Mouse (Mus musculus) hindbrain, embryonic 14.5 days (tissue): ENCODE results near the gene Mmp10. TPM values are rescaled to one million over a fixed set of nuclear protein-coding genes. Genes with fewer than 3 reads are reported as not detected.

Experiments used
- ATAC-seq: fragments of 200-750 bp; cut with Nextera tagmentation; 2 replicates; pipeline ENCODE4 v1.8.0; 2017; ENCODE audit warnings: moderate number of reproducible peaks, mild to moderate bottlenecking, moderate TSS enrichment, moderate library complexity; ENCODE audit not compliant: low FRiP score
- DNase-seq: peaks from one replicate; pipeline ENCODE4 v3.0.0-alpha.2; 2015; ENCODE audit warnings: low spot score
- H3K27ac ChIP-seq: fragments of 300-500 bp; sonication (generic); 2 replicates; pipeline ENCODE4 v1.5.1; 2014; ENCODE audit warnings: mild to moderate bottlenecking, moderate library complexity
- H3K27me3 ChIP-seq: fragments of 300-500 bp; sonication (generic); 2 replicates; pipeline ENCODE4 v1.6.1; 2014; ENCODE audit warnings: mild to moderate bottlenecking, low read length, mixed read lengths; ENCODE audit not compliant: control insufficient read depth, insufficient read depth
- H3K36me3 ChIP-seq: fragments of 300-500 bp; sonication (generic); replicated peaks from 2 replicates; pipeline ENCODE4 v1.6.1; 2014; ENCODE audit not compliant: control insufficient read depth, insufficient read depth
- H3K4me1 ChIP-seq: fragments of 300-500 bp; sonication (generic); replicated peaks from 2 replicates; pipeline ENCODE4 v1.6.1; 2014; ENCODE audit warnings: antibody characterized with exemption, low read length, mixed read lengths; ENCODE audit not compliant: control insufficient read depth, insufficient read depth
- H3K4me2 ChIP-seq: fragments of 300-500 bp; sonication (generic); replicated peaks from 2 replicates; pipeline ENCODE4 v1.6.1; 2014; ENCODE audit warnings: mild to moderate bottlenecking, moderate library complexity
- H3K4me3 ChIP-seq: fragments of 300-500 bp; sonication (generic); replicated peaks from 2 replicates; pipeline ENCODE4 v1.5.1; 2014; ENCODE audit warnings: mild to moderate bottlenecking, low read length
- H3K9ac ChIP-seq: fragments of 300-500 bp; sonication (generic); 2 replicates; pipeline ENCODE4 v1.6.1; 2014
- H3K9me3 ChIP-seq: fragments of 300-500 bp; sonication (generic); 2 replicates; pipeline ENCODE4 v1.6.1; 2016; ENCODE audit warnings: low read length; ENCODE audit not compliant: control insufficient read depth
- WGBS: fragments of 180-500 bp; shearing (Covaris S2); extraction: QIAGEN DNeasy Blood & Tissue Kit; methylation state at CpG from one replicate; pipeline ENCODE4 v1.1.7; 2014; 5-methylcytosine and 5-hydroxymethylcytosine counted together
- polyA plus RNA-seq: library from polyadenylated mRNA; unstranded; fragments of >200 nt; fragmentation: Nextera tagmentation; extraction: Ambion mirVana; gene quantifications from 2 replicates; pipeline ENCODE4 v1.2.1, GENCODE M21; 2014

The Mmp10 gene
- not detected in 2 replicates for polyA plus RNA-seq

- ATAC-seq (no peak), DNase-seq (no peak)
- no peaks in the 10 kb centered on the region for H3K36me3 ChIP-seq
- no peak within 1 kb of the TSS for H3K27ac ChIP-seq
- no peak within 1 kb of the TSS for H3K4me3 ChIP-seq
- no peaks in the 10 kb centered on the region for H3K9me3 ChIP-seq
- no peaks in the 10 kb centered on the region for H3K4me1 ChIP-seq
- WGBS = 91% methylated on average over 3 of the region's 3 CpGs
- no peak within 1 kb of the TSS for H3K4me2 ChIP-seq
- H3K9ac ChIP-seq = no peak within 1 kb of the TSS
- H3K27me3 ChIP-seq = no peaks in the 10 kb centered on the region
These were observed at the start of gene Mmp10 for GRCm38 (mm10) chr9:7502051-7502450. Gene Mmp10 (plus strand): TSS chr9:7502352.

DNA sequence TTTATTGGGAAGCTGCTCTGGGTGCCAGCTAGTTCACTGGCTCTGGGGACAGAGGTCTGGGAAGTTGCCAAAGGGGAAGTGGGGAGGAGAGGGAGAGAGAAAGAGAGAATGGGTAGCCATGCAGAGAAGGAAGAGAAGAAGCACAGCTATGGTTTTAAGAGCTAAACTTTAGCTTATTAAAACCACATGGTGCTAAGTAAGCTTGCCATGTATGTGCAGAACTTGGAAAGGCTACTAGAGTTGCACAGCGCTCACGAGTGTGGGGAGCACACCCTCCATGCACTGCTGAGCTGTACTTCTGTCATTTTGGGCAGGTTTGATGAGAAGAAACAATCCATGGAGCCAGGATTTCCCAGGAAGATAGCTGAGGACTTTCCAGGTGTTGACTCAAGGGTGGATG, 48.9 kb upstream of the Mmp10 start:
- no peaks in the 10 kb centered on the region for H3K27me3 ChIP-seq
- DNase-seq = no peak
- no peaks in the 10 kb centered on the region for H3K36me3 ChIP-seq
- no peak overlapping the region for H3K4me3 ChIP-seq
- no peak overlapping the region for H3K9ac ChIP-seq
- 88% methylated on average over 2 of the region's 2 CpGs for WGBS
- ATAC-seq = no peak
- H3K9me3 ChIP-seq = no peaks in the 10 kb centered on the region
- H3K27ac ChIP-seq = no peak overlapping the region
- no peaks in the 10 kb centered on the region for H3K4me1 ChIP-seq
- H3K4me2 ChIP-seq = no peak overlapping the region

- WGBS = 74% methylated on average over 1 of the region's 1 CpGs
- H3K4me2 ChIP-seq = no peak overlapping the region
- H3K27ac ChIP-seq = no peak overlapping the region
- H3K9me3 ChIP-seq = no peaks in the 10 kb centered on the region
- ATAC-seq (no peak), DNase-seq (no peak)
- no peak overlapping the region for H3K4me3 ChIP-seq
- H3K9ac ChIP-seq = no peak overlapping the region
- H3K36me3 ChIP-seq = no peaks in the 10 kb centered on the region
- no peaks in the 10 kb centered on the region for H3K27me3 ChIP-seq
- H3K4me1 ChIP-seq = no peaks in the 10 kb centered on the region
These were observed 31.9 kb upstream of the Mmp10 start for GRCm38 (mm10) chr9:7470262-7470661.

GRCm38 (mm10) chr9:7483684-7484394, 18.3 kb upstream of the Mmp10 start:
- 80% methylated on average over 5 of the region's 5 CpGs for WGBS
- H3K36me3 ChIP-seq = no peaks in the 10 kb centered on the region
- ATAC-seq = no peak

DNA sequence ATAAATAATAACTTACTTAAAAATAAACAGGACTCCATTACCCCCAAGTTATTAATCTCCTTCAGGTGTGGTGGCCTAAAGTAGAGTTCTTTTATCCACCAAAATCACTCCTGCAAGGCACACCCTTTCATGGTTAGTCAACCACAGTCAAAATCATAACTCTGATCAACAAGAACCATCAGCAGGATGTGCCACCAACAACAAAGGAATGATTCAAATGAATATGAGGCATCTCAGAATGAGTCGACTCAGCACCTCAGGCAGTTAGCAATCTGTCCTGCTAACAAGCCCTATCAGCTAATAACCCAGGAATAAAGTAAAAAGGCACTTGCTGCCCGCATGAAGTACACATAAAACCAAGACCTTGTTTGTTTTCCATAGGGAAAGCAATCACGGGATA, 1.0 kb upstream of the Mmp10 start:
- H3K27ac ChIP-seq = no peak overlapping the region
- no peaks in the 10 kb centered on the region for H3K4me1 ChIP-seq
- no peak for DNase-seq
- 90% methylated on average over 3 of the region's 3 CpGs for WGBS
- H3K36me3 ChIP-seq = no peaks in the 10 kb centered on the region
- ATAC-seq = no peak
- H3K9ac ChIP-seq = no peak overlapping the region
- H3K4me3 ChIP-seq = no peak overlapping the region
- H3K4me2 ChIP-seq = no peak overlapping the region
- H3K27me3 ChIP-seq = no peaks in the 10 kb centered on the region
- no peaks in the 10 kb centered on the region for H3K9me3 ChIP-seq

More at GRCm38 (mm10) chr9:7483684-7484394, 18.3 kb upstream of the Mmp10 start:
- Histone ChIP-seq H3K4me3 (no peak overlapping the region), H3K27me3 (no peaks in the 10 kb centered on the region), H3K4me1 (no peaks in the 10 kb centered on the region), H3K27ac (no peak overlapping the region), H3K9me3 (no peaks in the 10 kb centered on the region), H3K9ac (no peak overlapping the region), H3K4me2 (no peak overlapping the region)
- DNase-seq = no peak

DNA sequence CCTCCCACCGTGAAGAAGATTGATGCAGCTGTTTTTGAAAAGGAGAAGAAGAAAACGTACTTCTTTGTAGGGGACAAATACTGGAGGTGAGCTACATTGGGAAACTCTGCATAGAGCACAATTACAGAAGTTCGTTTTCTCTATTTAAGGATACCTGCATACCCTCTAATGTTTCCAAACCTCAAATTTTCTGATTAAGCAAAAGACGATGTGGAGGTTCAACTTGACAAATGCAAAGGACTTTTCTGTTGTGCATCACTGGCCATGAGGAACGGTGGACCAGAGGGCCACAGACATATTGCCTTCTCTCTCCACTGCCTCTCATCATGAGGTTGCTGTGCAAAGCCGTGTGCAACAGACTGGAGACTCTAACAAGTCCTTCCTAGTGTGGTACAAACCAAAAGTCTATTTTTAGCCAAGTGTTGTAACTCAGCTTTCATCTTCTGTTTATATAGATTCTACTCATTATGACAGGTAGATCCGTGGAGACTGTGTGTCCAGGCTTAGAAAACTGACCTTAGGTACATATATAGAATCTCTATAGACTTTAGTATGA, 5.2 kb downstream of the Mmp10 start:
- WGBS = 87% methylated on average over 7 of the region's 7 CpGs
- ATAC-seq = no peak
- DNase-seq = no peak

DNA sequence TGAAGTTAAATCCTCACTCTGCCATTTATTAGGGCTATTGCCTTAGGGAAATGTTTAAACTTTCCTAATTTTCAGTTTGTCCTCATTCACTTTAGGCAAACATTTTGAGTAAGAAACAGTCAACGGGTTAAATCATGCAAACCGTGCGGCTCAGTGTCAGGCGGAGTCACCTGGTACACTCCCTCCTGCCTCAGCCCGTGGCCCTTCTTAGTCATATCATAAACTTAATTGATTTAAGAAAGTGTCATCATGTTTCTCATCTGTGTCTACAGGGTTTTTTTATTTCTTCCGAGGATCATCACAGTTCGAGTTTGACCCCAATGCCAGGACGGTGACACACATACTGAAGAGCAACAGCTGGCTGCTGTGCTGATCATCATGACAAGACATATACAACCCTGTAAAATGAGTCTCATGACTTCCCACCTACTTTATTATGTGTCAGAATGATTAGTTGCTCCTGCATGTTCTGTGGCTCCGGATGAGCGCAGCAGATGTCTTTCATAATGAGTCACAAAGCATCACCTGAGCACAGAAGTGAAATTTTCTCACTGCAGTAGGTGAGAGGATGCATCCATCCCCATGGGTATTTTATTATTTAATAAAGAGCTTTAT, 7.6 kb downstream of the Mmp10 start:
- H3K4me1 ChIP-seq = no peaks in the 10 kb centered on the region
- H3K9ac ChIP-seq = no peak overlapping the region
- no peak overlapping the region for H3K4me3 ChIP-seq
- no peaks in the 10 kb centered on the region for H3K27me3 ChIP-seq
- no peaks in the 10 kb centered on the region for H3K9me3 ChIP-seq
- DNase-seq (no peak), ATAC-seq (no peak)
- no peaks in the 10 kb centered on the region for H3K36me3 ChIP-seq
- no peak overlapping the region for H3K27ac ChIP-seq
- 91% methylated on average over 10 of the region's 10 CpGs for WGBS
- H3K4me2 ChIP-seq = no peak overlapping the region

More for the DNA sequence above, 5.2 kb downstream of the Mmp10 start:
- Histone ChIP-seq H3K4me1 (no peaks in the 10 kb centered on the region), H3K36me3 (no peaks in the 10 kb centered on the region), H3K27me3 (no peaks in the 10 kb centered on the region), H3K27ac (no peak overlapping the region), H3K4me2 (no peak overlapping the region), H3K9me3 (no peaks in the 10 kb centered on the region), H3K9ac (no peak overlapping the region), H3K4me3 (no peak overlapping the region)

DNA sequence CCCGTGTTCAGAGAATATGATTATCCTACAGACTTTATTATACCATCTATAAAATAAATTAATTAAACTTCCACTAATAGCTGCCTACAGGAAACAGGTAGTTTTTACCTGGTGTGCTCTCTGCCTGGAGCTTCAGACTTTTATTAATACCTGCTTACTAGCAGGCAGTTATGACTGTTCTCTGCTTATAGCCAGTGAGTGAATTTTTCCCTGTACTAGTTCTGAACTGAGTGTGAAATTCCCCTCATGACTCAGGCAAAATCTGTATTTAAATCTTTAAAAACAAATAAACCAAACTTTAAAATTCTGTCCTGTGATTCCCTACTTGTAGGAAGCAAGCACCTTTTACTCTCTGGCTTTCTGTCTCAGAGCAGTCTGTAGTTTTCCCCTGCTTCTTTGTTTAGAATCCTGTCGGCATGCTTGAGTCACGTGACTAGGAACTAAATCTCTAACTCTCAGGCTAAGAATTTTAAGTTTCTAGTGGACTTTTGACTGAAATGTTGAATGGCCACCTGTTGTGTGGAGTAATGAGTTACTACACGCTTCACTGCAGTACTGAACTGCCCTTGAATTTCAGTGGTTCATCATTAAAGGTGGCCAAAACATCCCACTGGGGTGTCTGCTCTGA, 15.9 kb downstream of the Mmp10 start:
- H3K9ac ChIP-seq = no peak overlapping the region
- no peaks in the 10 kb centered on the region for H3K27me3 ChIP-seq
- 70% methylated on average over 4 of the region's 4 CpGs for WGBS
- H3K27ac ChIP-seq = no peak overlapping the region
- ATAC-seq (no peak), DNase-seq (no peak)
- H3K4me1 ChIP-seq = no peaks in the 10 kb centered on the region
- no peak overlapping the region for H3K4me3 ChIP-seq
- no peaks in the 10 kb centered on the region for H3K36me3 ChIP-seq
- H3K4me2 ChIP-seq = no peak overlapping the region
- H3K9me3 ChIP-seq = no peaks in the 10 kb centered on the region

- no peak overlapping the region for H3K4me2 ChIP-seq
- no peaks in the 10 kb centered on the region for H3K9me3 ChIP-seq
- WGBS = 76% methylated on average over 4 of the region's 4 CpGs
- ATAC-seq (no peak), DNase-seq (no peak)
- H3K9ac ChIP-seq = no peak overlapping the region
- no peaks in the 10 kb centered on the region for H3K36me3 ChIP-seq
- no peak overlapping the region for H3K27ac ChIP-seq
- H3K27me3 ChIP-seq = no peaks in the 10 kb centered on the region
- no peaks in the 10 kb centered on the region for H3K4me1 ChIP-seq
- H3K4me3 ChIP-seq = no peak overlapping the region
These were observed 24.2 kb downstream of the Mmp10 start for GRCm38 (mm10) chr9:7526255-7526940.
